Mouse (Mus musculus): ENCODE data around the gene Lrrc56.

DNA sequence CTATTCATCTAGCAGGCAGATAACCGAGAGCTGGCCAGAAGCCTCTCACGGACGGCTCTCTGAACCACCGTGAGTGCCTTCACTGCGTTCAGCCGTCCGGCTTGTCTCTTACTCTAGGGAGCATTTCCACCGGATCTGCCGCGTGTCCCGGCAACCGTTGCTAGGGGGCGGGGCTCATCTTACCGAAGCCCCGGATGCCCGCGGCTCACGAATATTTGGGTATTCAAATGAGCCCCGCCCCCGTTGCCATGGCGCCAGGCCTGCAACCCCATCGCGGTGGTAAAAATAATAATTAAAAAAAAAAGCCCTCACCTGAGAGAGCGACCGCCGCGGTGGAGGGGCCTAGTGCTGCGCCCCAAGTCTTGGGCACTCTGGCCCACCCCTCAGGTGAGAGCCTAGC, 873 bp downstream of the Lrrc56 start:
- TF ChIP-seq EP300 (IDR thresholded peaks at IDR 0.05; ENCODE audit: low read length) (no peak), CHD1 (IDR thresholded peaks at IDR 0.05; ENCODE audit: low read depth, low read length) (no peak), CTCF (conservative IDR thresholded peaks at IDR 0.05 in 1 of 2, IDR thresholded peaks at IDR 0.05 in 1 of 2; ENCODE audit: low read depth in 2 of 2, low read length in 2 of 2) (no peak), POLR2A (IDR thresholded peaks at IDR 0.05; ENCODE audit: low read depth, low read length) (peak; percentile 30; the same call in 1 of the 2 replicates), MYC (IDR thresholded peaks at IDR 0.05; ENCODE audit: low read depth, low read length) (no peak), POLR2AphosphoS2 (IDR thresholded peaks at IDR 0.05; ENCODE audit: low read depth, low read length) (no peak)

All from CH12.LX (cell line).